Mouse (Mus musculus): ENCODE results near the gene Gnb1l.

Gene Gnb1l

GRCm38 (mm10) chr16:18552106-18552710 lies 53.7 kb downstream of the Gnb1l start:
- no peak for DNase-seq

GRCm38 (mm10) chr16:18554721-18555120 lies 56.2 kb downstream of the Gnb1l start:
- no peak for DNase-seq

GRCm38 (mm10) chr16:18555235-18555935 lies 56.9 kb downstream of the Gnb1l start:
- DNase-seq: no peak

GRCm38 (mm10) chr16:18556461-18556860 lies 57.9 kb downstream of the Gnb1l start:
- DNase-seq: no peak

DNA sequence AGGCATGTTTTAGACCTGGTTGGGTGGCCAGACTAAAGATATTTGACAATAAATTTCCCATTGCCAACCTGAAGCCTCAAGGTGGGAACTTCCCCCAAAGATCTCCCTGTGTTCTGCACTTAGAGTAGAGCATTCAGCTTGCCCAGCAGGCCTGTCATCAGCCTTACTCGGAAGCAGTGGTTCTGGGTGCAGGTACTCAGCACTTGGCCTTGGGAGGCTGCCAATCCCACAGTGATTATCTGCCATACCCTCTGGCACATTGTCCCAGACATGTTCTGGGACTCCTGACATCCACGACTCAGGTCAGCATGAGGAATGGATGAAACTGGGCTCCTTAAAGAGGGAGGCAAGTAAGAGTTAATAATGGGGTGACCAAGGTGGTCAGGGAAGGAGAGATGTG lies 66.0 kb downstream of the Gnb1l start:
- DNase-seq: no peak

- no peak for DNase-seq
Measured at GRCm38 (mm10) chr16:18568599-18568998, 70.1 kb downstream of the Gnb1l start.

DNA sequence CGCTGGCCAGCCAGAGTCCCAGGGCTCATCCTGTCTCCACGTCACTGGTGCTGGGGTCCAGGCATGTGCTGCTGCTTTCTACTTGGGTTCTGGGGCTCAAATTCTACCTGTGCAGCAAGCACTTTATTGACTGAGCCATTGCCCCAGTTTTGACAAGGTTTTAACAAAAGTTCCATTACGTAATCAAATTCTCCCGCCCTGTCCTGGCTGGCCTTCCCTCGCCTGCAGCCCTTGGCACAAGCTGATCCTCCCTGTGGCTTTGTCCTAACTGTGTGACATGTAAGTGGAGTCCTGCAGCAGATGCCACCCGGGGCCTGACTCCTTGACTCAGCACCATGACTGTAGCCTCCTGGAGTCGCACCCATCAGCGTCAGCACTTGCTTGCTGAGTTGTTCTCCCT lies 75.7 kb downstream of the Gnb1l start:
- peak in 1 of 2 experiments; percentile 13 for DNase-seq

DNA sequence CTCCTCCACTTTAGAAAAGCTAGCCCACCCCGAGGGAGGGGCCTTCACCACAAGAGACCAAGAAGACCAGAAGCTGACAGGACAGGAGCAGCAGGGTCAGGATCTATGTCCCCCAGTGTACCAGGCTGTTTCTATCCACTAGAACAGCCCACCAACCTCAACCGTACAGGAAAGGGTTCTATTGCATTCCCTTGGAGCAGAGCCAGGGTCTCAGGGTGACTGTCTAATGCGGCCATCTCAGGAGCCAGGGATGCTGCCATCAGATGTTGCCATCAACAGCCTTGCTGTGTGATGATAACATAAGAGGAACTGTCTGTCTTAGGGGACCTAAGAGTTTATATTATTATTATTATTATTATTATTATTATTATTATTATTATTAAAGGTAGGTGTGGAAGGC lies 78.6 kb downstream of the Gnb1l start:
- DNase-seq: no peak

GRCm38 (mm10) chr16:18577599-18578160 lies 79.2 kb downstream of the Gnb1l start:
- DNase-seq: no peak

GRCm38 (mm10) chr16:18580389-18580788 lies 81.9 kb downstream of the Gnb1l start:
- no peak for DNase-seq

DNA sequence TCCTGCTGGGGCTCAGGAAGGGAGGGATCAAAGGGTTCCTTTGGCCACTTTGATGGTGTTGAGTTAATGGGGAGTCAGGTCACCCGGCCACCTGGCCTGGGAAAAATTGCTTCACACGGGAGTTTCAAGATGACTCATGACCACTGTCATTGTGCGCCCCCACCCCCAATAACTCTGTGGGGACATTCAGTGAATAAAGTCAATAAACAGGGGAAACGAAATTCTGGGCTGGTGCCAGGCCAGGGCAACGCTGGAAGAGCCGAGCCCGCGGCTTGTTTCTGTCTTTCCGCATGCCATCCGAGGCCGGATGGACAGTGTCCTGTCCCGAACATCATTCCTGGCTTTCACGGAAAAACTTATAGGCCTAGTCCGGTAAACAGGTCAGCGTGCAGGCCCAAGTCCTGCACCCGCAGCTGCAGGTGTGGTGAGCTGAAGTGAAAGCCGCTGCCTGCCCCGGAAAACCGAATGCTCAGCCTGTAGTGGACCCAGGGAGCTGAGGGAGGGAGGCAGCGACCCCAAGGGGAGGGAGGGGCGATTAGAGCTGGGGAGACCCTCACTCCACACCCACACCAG lies 82.6 kb downstream of the Gnb1l start:
- no peak for DNase-seq

GRCm38 (mm10) chr16:18581623-18582205 lies 83.2 kb downstream of the Gnb1l start:
- DNase-seq: peak in 1 of 2 experiments; percentile 19

DNA sequence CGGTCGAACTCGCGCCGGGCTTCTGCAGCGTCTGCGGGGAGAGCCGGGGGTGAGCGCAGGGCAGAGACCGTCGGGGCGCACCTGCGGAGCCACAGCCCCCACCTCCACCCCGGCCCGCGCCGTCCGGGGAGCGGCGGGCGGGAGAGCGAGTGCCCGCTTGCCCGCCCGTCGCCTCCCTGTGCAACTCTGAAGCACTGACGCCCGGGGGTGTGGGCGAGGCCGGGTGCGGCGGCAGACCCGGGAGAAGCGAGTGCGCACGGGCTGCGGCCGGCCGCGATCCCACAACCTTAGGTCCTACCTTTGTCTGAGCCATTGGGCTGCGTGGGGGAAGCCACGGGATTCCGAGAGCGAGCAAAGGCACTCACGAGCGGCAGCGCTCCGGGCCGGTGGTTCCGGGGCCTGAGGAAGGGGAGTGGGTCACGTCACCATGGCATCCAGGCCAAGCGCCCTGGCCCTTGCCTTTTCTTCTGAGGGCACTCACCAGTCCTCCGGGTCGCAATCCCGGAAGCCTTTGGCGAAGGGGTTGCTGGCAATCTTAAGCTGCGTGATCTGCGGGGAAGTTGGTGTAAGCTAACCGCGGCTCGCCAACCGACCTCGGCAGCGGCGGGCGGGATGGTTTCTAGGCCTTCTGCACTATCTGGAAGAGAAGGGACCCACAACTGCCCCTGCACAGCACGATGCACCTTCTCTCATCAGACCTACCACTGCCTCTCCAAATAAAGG lies 84.1 kb downstream of the Gnb1l start:
- DNase-seq: no peak

GRCm38 (mm10) chr16:18583169-18583568 lies 84.7 kb downstream of the Gnb1l start:
- no peak for DNase-seq

DNA sequence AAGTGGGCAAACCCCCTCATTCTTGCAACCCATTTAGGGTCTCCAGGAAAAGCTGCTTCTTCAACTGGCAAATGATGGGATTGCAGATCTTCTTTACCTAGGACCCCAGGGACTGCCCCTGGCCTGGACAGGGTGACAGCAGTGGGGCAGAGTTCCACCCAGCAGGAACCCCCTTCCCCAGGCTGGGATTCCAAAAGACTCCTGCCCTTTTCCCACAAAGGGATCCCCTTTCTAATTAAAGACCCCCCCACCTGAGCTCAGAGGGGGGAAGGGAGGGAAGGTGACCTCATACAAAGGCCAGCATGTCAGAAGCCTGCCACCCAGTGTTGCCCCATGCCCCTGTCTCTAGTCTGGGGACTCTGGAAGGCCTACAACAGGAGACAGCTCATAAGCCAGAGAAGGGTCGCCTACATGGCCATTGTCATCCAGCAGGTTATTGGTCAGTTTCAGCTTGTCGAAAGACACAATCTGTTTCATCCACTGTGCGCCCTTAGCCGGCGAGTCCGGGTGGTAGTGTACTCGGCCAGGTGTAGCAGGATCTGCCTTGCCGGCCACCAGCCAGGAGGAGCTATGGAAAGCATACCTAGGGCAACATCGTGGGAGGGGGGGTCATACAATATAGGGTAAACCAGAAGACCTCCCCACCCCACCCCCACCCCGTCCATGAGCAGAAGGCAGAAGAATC lies 85.3 kb downstream of the Gnb1l start:
- DNase-seq: no peak

GRCm38 (mm10) chr16:18584901-18585510 lies 86.5 kb downstream of the Gnb1l start:
- DNase-seq: no peak

GRCm38 (mm10) chr16:18585676-18586075 lies 87.2 kb downstream of the Gnb1l start:
- DNase-seq: no peak

- DNase-seq: no peak
Measured at GRCm38 (mm10) chr16:18586076-18586905, 87.8 kb downstream of the Gnb1l start.

GRCm38 (mm10) chr16:18586906-18587546 lies 88.5 kb downstream of the Gnb1l start:
- DNase-seq: no peak
